Mouse (Mus musculus) heart, embryonic 10.5 days (tissue): ENCODE measurements at regions not wholly inside any gene's neighbourhood (a gene's known extent, or its start where the extent isn't known, plus 50 kb on each side); places are given as distances from the start of the nearest gene placed in this dataset.
A peak's percentile ranks its signal among the peaks of the same experiment; 100 is the strongest.

Source experiments
- DNase-seq: peaks from one replicate; pipeline ENCODE4 v3.0.0-alpha.2; 2017; ENCODE audit warnings: low spot score
- H3K27ac ChIP-seq: fragments of 300-500 bp; sonication (generic); 2 replicates; pipeline ENCODE4 v1.5.1; 2016; ENCODE audit warnings: mild to moderate bottlenecking
- H3K27me3 ChIP-seq: fragments of 300-500 bp; sonication (generic); 2 replicates; pipeline ENCODE4 v1.6.1; 2016; ENCODE audit warnings: mild to moderate bottlenecking; ENCODE audit not compliant: poor library complexity, insufficient read depth, severe bottlenecking
- H3K36me3 ChIP-seq: fragments of 300-500 bp; sonication (generic); 2 replicates; pipeline ENCODE4 v1.6.1; 2016; ENCODE audit warnings: mild to moderate bottlenecking, moderate library complexity
- H3K4me1 ChIP-seq: fragments of 300-500 bp; sonication (generic); 2 replicates; pipeline ENCODE4 v1.6.1; 2016; ENCODE audit warnings: mild to moderate bottlenecking
- H3K4me3 ChIP-seq: fragments of 300-500 bp; sonication (generic); 2 replicates; pipeline ENCODE4 v1.5.1; 2016; ENCODE audit warnings: mild to moderate bottlenecking, moderate library complexity
- H3K9me3 ChIP-seq: fragments of 300-500 bp; sonication (generic); 2 replicates; pipeline ENCODE4 v1.6.1; 2016; ENCODE audit warnings: mild to moderate bottlenecking, moderate library complexity
- WGBS: fragments of 180-500 bp; shearing (Covaris S2); methylation state at CpG from one replicate; pipeline ENCODE4 v1.1.7; 2016; 5-methylcytosine and 5-hydroxymethylcytosine counted together

DNA sequence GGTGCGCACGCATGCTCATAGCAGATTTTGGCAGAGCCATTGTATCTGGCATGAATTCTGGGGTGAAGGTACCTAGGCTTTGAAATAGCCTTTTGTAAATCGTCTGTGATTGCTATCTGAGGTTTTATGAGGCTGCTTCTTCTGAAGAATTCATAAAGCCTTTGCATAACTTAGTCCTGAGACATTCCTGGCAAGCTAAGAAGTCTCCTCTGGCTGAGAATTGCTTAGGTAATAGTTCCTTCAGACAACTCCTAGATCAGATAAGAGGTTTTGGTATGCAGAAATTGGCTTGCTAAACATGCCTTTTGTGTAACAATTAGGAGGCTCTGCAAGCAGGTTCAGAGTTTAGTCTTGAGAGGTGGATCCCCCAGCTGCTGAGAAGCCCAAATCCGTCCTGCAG lies 82.7 kb downstream of the Pmp22 start:
- WGBS: 81% methylated on average over 4 of the region's 4 CpGs
- H3K27ac ChIP-seq: no peak overlapping the region
- H3K27me3 ChIP-seq: no peaks in the 10 kb centered on the region
- no peak for DNase-seq
- H3K9me3 ChIP-seq: no peaks in the 10 kb centered on the region
- H3K4me3 ChIP-seq: no peak overlapping the region
- no peaks in the 10 kb centered on the region for H3K36me3 ChIP-seq
- peaks cover 30% of the 10 kb centered on the region for H3K4me1 ChIP-seq

DNA sequence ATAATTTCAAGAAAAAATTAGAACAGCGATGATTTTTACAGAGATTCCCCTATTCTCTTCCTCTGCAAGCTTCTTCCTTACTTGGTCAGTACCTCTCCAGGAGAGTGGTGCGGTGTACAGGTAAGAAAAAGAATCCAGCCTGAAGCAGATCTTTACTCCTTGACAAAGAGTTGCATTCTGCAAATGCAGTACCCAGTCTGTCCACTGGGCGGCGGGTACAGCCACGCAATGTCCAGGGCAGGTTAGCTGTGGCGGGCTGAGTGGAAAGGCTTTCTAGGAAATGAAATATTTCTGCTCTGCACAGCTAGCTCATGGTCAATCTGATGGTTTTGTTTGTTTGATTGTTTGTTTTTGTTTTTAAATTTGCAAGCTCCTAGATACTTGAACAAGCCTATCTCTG lies 84.3 kb downstream of the Pmp22 start:
- peak; percentile 81 for DNase-seq
- WGBS: 11% methylated on average over 6 of the region's 6 CpGs

DNA sequence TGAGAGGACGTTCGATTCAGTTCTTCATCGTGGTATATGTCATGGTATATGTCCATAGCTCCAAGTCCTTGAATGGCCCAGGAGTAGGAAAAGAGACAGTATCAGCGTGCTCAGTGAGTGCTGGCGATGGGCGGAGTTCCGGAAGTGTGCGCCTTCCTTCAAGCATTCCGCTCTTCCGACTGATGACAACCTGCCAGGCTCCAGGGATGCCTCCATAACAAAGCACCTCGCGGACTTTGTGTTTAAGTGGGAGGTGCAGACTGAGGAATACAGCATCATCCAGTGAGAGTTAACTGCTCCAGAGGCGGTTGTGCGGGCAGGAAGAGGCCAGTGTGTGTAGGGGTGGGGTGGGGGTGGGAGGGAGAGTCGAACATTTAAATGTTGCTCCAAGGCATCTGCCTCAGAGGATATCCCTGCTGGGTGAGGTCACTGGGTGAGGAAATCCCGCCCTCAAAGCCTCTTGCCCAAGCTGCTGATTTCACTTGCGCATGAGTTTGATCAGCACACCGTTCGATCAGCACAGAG lies 85.2 kb downstream of the Pmp22 start:
- Histone ChIP-seq H3K4me3 (peak overlapping the region; percentile 15; the same call in 1 of the 2 replicates), H3K9me3 (no peaks in the 10 kb centered on the region), H3K4me1 (peaks cover 30% of the 10 kb centered on the region), H3K27me3 (no peaks in the 10 kb centered on the region), H3K27ac (peak overlapping the region; percentile 67), H3K36me3 (no peaks in the 10 kb centered on the region)
- DNase-seq: peak; percentile 80
- WGBS: 42% methylated on average over 19 of the region's 19 CpGs

More for the DNA sequence above, 84.3 kb downstream of the Pmp22 start:
- H3K27me3 ChIP-seq: no peaks in the 10 kb centered on the region
- peaks cover 30% of the 10 kb centered on the region for H3K4me1 ChIP-seq
- H3K27ac ChIP-seq: no peak overlapping the region
- no peaks in the 10 kb centered on the region for H3K9me3 ChIP-seq
- H3K4me3 ChIP-seq: no peak overlapping the region
- H3K36me3 ChIP-seq: no peaks in the 10 kb centered on the region

DNA sequence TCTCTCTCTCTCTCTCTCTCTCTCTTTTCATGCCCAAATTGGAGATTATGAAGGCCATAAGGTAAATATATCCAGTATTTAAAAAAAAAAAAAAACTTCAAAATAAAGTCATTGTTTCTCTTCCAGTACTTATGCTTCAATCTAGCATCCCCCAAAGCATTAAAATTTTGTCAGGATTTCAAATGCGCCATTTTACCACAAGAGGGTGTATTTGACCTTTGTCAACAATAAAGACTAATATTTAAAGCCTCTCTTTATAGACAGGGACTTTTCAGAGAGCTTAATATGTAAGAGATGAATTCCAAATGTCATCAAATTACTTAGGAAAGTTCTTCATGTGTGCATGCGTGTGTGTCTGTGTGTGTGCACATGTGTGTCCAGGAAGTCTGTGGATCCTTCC lies 87.2 kb downstream of the Pmp22 start:
- no peak overlapping the region for H3K4me3 ChIP-seq
- H3K9me3 ChIP-seq: no peaks in the 10 kb centered on the region
- no peaks in the 10 kb centered on the region for H3K36me3 ChIP-seq
- WGBS: 85% methylated on average over 2 of the region's 2 CpGs
- DNase-seq: no peak
- H3K27me3 ChIP-seq: no peaks in the 10 kb centered on the region
- H3K4me1 ChIP-seq: peaks cover 43% of the 10 kb centered on the region
- H3K27ac ChIP-seq: 0 out of 2 replicates have a peak overlapping the region, but pooled peaks have one; percentile 67

DNA sequence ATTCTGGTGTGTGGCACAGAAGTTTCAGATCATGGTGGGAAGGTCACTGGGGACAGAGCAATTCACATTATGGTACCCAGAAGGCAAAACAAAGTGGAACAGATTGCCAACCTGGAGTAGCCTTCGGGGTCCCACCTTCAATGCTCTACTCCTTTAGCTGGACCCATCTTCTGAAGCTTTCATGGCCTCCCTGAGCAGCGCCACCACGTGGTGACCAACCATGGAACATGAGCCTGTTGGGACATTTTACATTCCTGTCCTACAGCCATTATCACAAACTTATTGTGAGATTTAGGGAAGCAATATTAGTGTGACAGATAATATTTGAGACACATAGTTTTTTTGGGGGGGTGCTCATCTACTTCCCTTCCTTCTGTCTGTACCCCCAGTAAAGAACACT lies 88.3 kb downstream of the Pmp22 start:
- no peaks in the 10 kb centered on the region for H3K9me3 ChIP-seq
- H3K27ac ChIP-seq: 0 out of 2 replicates have a peak overlapping the region, but pooled peaks have one; percentile 10
- H3K36me3 ChIP-seq: no peaks in the 10 kb centered on the region
- H3K27me3 ChIP-seq: no peaks in the 10 kb centered on the region
- H3K4me3 ChIP-seq: no peak overlapping the region
- DNase-seq: no peak
- H3K4me1 ChIP-seq: peaks cover 49% of the 10 kb centered on the region
- 64% methylated on average over 3 of the region's 3 CpGs for WGBS

DNA sequence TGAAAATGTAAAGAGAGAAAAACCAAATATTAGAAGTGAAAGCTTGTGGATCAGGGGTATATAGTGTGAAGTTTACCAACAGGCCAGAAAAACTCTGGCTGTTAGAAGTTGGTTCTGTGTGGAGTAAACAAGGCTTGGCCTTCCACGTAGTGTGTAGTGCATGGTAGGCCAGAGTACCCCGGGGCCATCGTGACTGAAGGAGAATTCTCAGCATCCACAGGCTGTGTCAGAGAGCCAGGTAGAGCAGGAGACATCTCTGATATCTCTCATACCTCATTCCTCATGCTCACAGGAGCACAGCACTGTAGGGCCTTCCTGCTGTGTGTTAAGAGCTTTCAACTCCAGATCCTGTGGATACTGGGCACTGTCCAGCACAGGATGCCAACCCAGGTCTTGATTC lies 97.7 kb downstream of the Pmp22 start:
- no peak for DNase-seq
- Histone ChIP-seq H3K27ac (no peak overlapping the region), H3K27me3 (no peaks in the 10 kb centered on the region), H3K4me3 (no peak overlapping the region), H3K36me3 (no peaks in the 10 kb centered on the region), H3K4me1 (peaks cover 29% of the 10 kb centered on the region), H3K9me3 (0 out of 2 replicates have a peak, but pooled peaks cover 3% of the 10 kb centered on the region)
- WGBS: 87% methylated on average over 3 of the region's 3 CpGs

DNA sequence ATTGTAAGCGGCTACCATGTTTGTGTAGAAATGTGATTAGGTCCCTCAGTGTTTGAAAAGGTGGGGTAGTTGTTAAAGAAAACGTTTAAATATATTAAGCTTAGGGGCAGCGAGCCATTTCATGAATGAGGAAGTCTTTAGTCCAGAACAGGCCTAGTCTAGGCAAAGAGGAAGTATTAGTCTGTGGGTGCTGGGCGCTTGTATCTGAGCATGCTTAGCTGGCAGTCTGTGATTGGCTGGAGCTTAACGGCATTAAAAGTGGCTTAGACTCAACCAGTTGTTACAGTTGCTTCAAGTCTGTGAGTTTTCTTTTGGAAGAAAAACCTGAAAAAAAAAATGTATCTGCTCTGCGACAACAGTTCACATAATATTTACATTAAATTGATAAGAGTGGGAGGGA lies 102.0 kb downstream of the Pmp22 start:
- no peak for DNase-seq
- H3K27ac ChIP-seq: no peak overlapping the region
- 88% methylated on average over 6 of the region's 6 CpGs for WGBS
- H3K36me3 ChIP-seq: no peaks in the 10 kb centered on the region
- peaks cover 17% of the 10 kb centered on the region for H3K4me1 ChIP-seq
- 0 out of 2 replicates have a peak, but pooled peaks cover 3% of the 10 kb centered on the region for H3K9me3 ChIP-seq
- no peaks in the 10 kb centered on the region for H3K27me3 ChIP-seq
- no peak overlapping the region for H3K4me3 ChIP-seq

DNA sequence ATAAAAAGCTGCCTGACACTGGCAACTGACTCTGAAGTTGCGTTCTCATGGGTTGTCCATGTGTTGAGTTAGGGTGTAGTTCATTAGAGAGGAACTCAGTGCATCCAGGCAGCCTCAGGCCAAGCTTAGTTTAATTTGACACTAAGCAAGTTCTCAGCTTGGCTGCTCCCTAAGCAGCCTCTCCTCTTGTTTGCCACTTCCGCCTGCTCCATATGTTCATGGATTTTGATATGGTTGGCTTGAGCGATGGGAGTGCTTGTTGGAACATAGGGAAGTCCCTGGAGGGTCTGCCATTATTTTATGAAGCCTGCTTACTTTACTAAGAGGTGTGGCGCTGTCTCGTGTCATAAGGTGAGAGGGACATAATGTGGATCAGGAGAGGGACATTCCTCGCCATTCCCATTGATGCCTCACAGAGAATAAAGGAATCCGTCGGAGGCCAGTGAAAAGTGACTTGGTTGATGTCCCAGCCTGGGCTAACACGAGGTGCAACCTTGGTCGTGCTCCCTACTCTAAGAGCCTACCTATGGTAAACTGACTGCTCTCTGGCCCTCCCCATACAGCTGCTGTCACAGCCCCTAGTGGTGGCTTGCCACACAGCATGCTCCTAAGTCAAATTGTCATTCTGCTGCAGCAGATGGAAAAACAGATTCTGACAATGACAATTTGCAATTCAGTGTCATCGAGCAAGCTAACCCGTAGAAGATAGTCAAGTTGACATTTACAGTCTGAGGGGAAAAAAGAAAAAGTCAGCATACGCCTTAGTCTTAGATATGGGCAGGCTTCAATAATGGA lies 104.6 kb downstream of the Pmp22 start:
- DNase-seq: no peak
- 71% methylated on average over 13 of the region's 13 CpGs for WGBS

DNA sequence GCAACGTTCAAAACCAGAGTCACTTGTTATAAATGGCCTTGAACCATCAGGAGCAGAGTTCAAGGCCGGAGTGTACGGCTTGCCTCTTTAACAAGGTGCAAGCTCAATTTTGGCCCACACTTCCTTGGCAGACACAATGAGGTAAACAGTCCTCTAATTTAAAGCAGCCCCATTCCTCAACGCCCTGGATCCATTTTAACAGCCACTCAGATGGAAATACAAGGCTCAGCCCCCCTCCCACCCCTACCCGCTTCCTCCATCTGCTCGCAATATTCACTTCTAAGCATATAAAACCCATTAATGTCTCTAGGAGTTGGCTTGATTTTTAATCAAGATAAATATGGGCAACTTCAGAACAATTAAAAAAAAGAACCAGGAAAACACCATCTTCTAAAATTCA lies 105.7 kb downstream of the Pmp22 start:
- H3K4me1 ChIP-seq: no peaks in the 10 kb centered on the region
- no peak overlapping the region for H3K4me3 ChIP-seq
- no peak for DNase-seq
- H3K36me3 ChIP-seq: no peaks in the 10 kb centered on the region
- H3K27ac ChIP-seq: no peak overlapping the region
- 88% methylated on average over 6 of the region's 6 CpGs for WGBS
- H3K9me3 ChIP-seq: 0 out of 2 replicates have a peak, but pooled peaks cover 3% of the 10 kb centered on the region
- H3K27me3 ChIP-seq: no peaks in the 10 kb centered on the region

More for the DNA sequence above, 104.6 kb downstream of the Pmp22 start:
- Histone ChIP-seq H3K9me3 (0 out of 2 replicates have a peak, but pooled peaks cover 3% of the 10 kb centered on the region), H3K4me3 (no peak overlapping the region), H3K36me3 (no peaks in the 10 kb centered on the region), H3K27me3 (no peaks in the 10 kb centered on the region), H3K27ac (no peak overlapping the region), H3K4me1 (peaks cover 7% of the 10 kb centered on the region)

DNA sequence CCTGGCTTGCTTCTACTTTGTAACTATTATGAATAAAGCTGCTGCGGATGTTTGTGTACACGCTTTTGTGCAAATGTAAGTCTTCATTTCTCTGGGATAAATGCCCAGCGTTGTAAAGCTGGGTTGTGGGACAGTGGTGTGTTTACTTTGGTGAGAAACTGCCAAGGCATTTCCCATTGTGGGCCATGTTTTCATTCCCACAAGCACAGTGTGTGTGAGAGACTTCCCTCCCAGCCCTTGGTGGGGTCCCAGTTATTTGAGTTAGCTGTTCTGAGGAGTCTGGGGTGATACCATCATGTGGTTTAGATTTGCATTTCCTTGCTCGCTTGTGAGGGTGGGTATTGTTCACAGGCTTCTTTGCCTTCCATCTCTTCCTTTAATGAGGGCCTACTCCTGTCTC lies 109.9 kb downstream of the Pmp22 start:
- DNase-seq: no peak
- WGBS: 85% methylated on average over 4 of the region's 4 CpGs
- H3K9me3 ChIP-seq: no peaks in the 10 kb centered on the region
- peaks cover 2% of the 10 kb centered on the region; the same call in 1 of the 2 replicates for H3K4me1 ChIP-seq
- H3K27ac ChIP-seq: no peak overlapping the region
- H3K27me3 ChIP-seq: no peaks in the 10 kb centered on the region
- H3K36me3 ChIP-seq: no peaks in the 10 kb centered on the region
- no peak overlapping the region for H3K4me3 ChIP-seq

DNA sequence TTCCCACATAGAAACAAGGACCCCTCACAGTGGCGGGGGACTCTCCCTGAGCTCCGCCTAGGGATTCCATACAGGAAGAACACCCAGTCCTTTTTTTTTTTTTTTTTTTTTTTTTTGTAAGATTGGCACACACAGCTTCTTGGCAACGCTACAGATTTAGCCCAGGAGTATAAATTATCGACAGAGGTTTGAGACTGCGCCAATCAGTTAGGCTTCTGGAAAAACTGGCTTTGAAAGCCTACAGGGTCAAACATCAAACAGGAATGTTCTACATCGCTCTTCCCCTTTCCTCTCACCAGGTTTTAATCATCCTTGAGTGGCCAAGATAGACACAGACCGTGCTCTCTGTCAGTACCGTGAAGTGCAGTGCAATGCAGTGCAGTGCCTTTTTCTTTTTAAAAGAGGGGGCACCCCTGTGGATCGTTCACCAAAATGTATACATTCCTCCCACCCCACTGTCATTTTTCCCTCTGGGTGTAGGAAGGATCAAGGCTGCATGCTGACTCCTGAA lies 115.2 kb downstream of the Pmp22 start:
- Histone ChIP-seq H3K27ac (no peak overlapping the region), H3K27me3 (no peaks in the 10 kb centered on the region), H3K4me1 (peaks cover 9% of the 10 kb centered on the region), H3K9me3 (no peaks in the 10 kb centered on the region), H3K36me3 (no peaks in the 10 kb centered on the region), H3K4me3 (no peak overlapping the region)
- DNase-seq: no peak
- 54% methylated on average over 9 of the region's 9 CpGs for WGBS

DNA sequence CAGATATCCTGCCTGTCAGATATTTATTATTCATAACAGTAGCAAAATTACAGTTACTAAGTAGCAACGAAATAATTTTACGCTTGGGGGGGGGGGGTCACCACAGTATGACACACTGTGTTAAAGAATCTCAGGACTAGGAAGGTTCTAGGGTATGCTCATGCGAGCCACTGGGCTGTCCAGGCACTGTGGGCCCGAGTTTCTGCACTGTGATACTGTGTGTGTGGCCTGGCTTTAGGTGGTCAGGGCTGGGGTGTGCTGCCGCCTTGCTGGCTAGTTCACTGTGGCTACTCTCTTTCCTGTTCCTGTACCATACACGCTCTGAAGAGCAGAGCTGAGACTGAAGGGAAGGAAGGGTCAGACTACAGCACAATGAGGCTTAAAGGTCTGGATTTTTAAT lies 116.3 kb downstream of the Pmp22 start:
- WGBS: 85% methylated on average over 6 of the region's 6 CpGs
- H3K27ac ChIP-seq: no peak overlapping the region
- H3K4me1 ChIP-seq: peaks cover 9% of the 10 kb centered on the region
- DNase-seq: no peak
- H3K36me3 ChIP-seq: no peaks in the 10 kb centered on the region
- H3K9me3 ChIP-seq: no peaks in the 10 kb centered on the region
- no peaks in the 10 kb centered on the region; the same call in 1 of the 2 replicates for H3K27me3 ChIP-seq
- H3K4me3 ChIP-seq: no peak overlapping the region

DNA sequence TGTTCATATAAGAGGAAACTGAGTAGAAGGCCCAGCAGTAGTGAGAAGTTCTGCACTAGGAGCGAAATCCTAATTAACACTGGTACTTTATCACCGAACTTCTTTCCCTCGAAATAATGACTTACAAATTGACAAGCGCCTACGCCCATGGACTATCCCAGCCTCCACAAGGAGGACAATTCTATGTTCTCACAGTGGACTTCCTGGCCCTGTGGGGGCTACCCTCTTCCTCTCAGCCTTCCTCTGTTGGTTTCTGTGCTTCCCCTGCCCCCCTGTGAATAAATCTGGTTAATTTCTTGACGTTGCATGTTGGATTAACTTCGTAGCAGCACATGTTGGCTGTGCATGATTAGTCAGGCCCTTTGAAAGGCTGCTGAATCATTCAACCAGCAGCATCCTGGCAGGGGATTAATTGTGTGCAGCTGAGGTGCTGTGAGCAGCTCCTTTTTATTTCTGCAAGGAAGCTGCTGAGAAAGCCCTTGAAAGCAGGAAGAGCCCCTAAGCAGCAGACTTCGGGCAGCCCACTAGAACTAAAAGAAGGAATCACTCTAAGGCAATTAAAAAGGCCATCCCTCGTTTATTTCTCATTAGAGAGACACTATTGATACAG lies 117.4 kb downstream of the Pmp22 start:
- 71% methylated on average over 9 of the region's 9 CpGs for WGBS
- no peaks in the 10 kb centered on the region for H3K36me3 ChIP-seq
- peaks cover 9% of the 10 kb centered on the region for H3K4me1 ChIP-seq
- H3K27me3 ChIP-seq: no peaks in the 10 kb centered on the region; the same call in 1 of the 2 replicates
- H3K4me3 ChIP-seq: no peak overlapping the region
- DNase-seq: no peak
- H3K27ac ChIP-seq: no peak overlapping the region
- no peaks in the 10 kb centered on the region for H3K9me3 ChIP-seq
